Mouse (Mus musculus) heart, postnatal 0 days (tissue): ENCODE measurements around the gene Sec61a1.

ENCODE experiments used
- CTCF ChIP-seq: IDR thresholded peaks from 2 replicates; pipeline ENCODE4 v1.5.1; 2016; ENCODE audit warnings: antibody characterized with exemption, control low read depth, low read depth
- EP300 ChIP-seq: IDR thresholded peaks from 2 replicates; pipeline ENCODE4 v1.6.1; 2016; ENCODE audit warnings: antibody characterized with exemption, low read depth

DNA sequence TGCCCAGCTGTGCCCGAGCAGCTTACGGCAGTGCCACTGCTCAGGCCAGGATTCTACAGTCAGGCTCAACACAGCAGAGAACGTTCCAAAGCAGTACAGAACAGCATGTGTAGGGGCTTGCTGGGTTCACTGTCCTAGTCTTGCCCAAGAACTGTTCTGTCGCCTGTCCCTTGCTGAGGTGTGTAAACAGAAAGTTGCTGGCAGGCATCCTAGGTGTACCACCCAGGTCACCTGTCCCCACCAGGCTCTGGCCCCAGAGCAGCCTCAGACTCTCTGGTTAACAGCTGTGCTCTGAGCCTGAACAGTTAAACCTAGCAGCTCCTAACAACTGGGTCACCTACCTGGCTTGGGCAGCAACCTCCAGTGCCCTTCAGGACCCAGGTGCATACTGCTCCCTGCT, 15.7 kb downstream of the Sec61a1 start:
- no peak for TF ChIP-seq CTCF
- no peak for TF ChIP-seq EP300
